Mouse (Mus musculus) small intestine, adult 2 months (tissue): ENCODE results near the gene 4930564D02Rik. TPM values are rescaled to one million over a fixed set of nuclear protein-coding genes. Genes with fewer than 3 reads are reported as not detected.
A peak's percentile ranks its signal among the peaks of the same experiment; 100 is the strongest.

Source experiments
- H3K27ac ChIP-seq: fragments of 200-500 bp; 2 replicates; pipeline ENCODE4 v1.5.1; 2012; ENCODE audit warnings: low read depth, low read length, control low read depth, inconsistent platforms; ENCODE audit not compliant: insufficient read depth
- H3K27me3 ChIP-seq: fragments of 200-500 bp; 2 replicates; pipeline ENCODE4 v1.6.1; 2012; ENCODE audit warnings: mild to moderate bottlenecking, moderate library complexity, low read length, inconsistent platforms; ENCODE audit not compliant: control insufficient read depth, insufficient read depth
- H3K36me3 ChIP-seq: fragments of 200-500 bp; 2 replicates; pipeline ENCODE4 v1.6.1; 2012; ENCODE audit warnings: mild to moderate bottlenecking, low read length, control low read depth, inconsistent platforms; ENCODE audit not compliant: control insufficient read depth, insufficient read depth
- H3K4me1 ChIP-seq: fragments of 200-500 bp; 2 replicates; pipeline ENCODE4 v1.6.1; 2012; ENCODE audit warnings: low read length, inconsistent platforms, mixed read lengths; ENCODE audit not compliant: control insufficient read depth, insufficient read depth, insufficient read length
- H3K4me3 ChIP-seq: fragments of 200-500 bp; 2 replicates; pipeline ENCODE4 v1.5.1; 2012; ENCODE audit warnings: low read depth, mild to moderate bottlenecking, control low read depth, inconsistent platforms, low read length, moderate library complexity
- CTCF ChIP-seq: fragments of 200-500 bp; IDR thresholded peaks from 2 replicates; pipeline ENCODE4 v1.5.1; 2012; ENCODE audit warnings: low read depth, mild to moderate bottlenecking, control low read depth, inconsistent platforms, low read length, moderate library complexity, mixed read lengths; ENCODE audit not compliant: insufficient replicate concordance, insufficient read length; ENCODE audit errors: extremely low read depth
- POLR2A ChIP-seq: fragments of 200-500 bp; IDR thresholded peaks from 2 replicates; pipeline ENCODE4 v1.6.1; 2012; ENCODE audit warnings: low read depth, mild to moderate bottlenecking, control low read depth, inconsistent platforms, low read length, moderate library complexity
- WGBS: fragments of 180-500 bp; shearing (Covaris S2); methylation state at CpG from one replicate; pipeline ENCODE4 v1.1.7; 2018; 5-methylcytosine and 5-hydroxymethylcytosine counted together
- polyA plus RNA-seq: library from polyadenylated mRNA; depleted of rRNA; stranded (reverse); fragments of >200 nt; gene quantifications from 2 replicates; pipeline ENCODE4 v1.2.3, GENCODE M21; 2012

Gene 4930564D02Rik
- polyA plus RNA-seq, 1 experiment, result not detected

DNA sequence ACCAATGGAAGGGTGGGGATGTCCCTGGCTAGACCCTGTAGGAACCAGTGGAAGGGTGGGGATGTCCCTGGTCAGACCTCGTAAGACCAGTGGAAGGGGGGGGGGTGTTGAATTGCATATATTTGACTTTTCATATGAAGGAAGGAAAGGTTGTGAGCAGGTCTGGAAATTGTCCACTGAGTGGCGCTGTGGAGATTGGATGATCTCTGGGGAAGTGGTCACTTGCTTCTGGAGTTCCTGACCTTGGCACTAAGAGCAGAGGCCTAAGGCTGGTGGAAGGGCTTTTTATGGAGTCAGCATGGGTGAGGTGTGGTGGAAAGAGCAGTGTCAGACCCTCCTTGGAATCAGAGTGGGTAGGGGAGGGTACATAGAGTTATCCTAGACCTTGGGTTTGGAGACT lies 27.8 kb downstream of the 4930564D02Rik start:
- 75% methylated on average over 2 of the region's 2 CpGs for WGBS

DNA sequence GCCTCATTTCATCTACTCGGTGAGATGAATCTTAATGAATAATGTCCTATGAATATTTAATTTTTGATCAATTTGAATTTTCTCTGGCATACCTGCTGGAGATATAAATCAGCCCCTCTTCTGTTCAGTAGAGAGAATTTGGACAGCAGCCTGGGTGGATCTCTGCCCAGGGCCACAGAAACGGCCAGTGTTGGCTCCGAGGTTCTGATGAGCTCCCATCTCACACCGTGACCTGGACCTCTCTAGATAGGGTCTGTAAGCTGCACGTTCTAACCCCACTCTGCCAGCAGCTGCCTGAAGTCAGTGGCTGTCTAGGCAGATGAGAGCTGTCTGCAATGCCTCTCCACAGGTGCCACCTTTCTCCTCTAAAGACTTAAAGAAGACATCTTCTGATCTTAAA lies 28.4 kb downstream of the 4930564D02Rik start:
- H3K27ac ChIP-seq, result no peak overlapping the region
- H3K4me1 ChIP-seq, result peaks cover under 1% of the 10 kb centered on the region; the same call in 1 of the 2 replicates
- H3K27me3 ChIP-seq, result no peaks in the 10 kb centered on the region
- whole genome bisulfite sequencing, result 85% methylated on average over 5 of the region's 5 CpGs
- TF ChIP-seq POLR2A (no peak), CTCF (no peak)
- no peak overlapping the region for H3K4me3 ChIP-seq
- H3K36me3 ChIP-seq, result no peaks in the 10 kb centered on the region

More for the DNA sequence above, 27.8 kb downstream of the 4930564D02Rik start:
- Histone ChIP-seq H3K4me3 (no peak overlapping the region), H3K36me3 (no peaks in the 10 kb centered on the region), H3K4me1 (peaks cover 5% of the 10 kb centered on the region; the same call in 1 of the 2 replicates), H3K27ac (no peak overlapping the region), H3K27me3 (no peaks in the 10 kb centered on the region)
- no peak for TF ChIP-seq POLR2A
- no peak for TF ChIP-seq CTCF

DNA sequence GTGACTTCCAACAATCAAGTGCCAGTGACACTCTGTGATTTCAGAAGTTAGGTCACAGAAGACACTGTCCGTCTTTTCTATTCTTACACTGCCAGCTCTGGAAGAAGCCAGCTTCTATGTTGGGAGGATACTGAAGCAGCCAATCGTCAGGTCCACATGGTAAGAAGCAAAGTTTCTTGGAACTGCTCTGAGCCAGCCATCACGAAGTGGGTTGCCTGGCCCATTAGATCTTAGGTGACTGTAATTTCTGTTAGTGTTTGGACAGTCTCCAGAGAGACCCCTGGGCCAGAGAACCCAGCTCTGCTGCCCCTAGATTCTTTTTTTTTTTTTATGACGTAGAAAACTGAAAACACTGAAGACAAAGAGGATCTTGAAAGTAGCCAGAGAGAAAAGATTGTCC lies 30.9 kb downstream of the 4930564D02Rik start:
- 70% methylated on average over 4 of the region's 4 CpGs for WGBS
- H3K27ac ChIP-seq, result no peak overlapping the region
- no peaks in the 10 kb centered on the region for H3K27me3 ChIP-seq
- H3K36me3 ChIP-seq, result no peaks in the 10 kb centered on the region
- no peak for TF ChIP-seq CTCF
- TF ChIP-seq POLR2A, result no peak
- H3K4me3 ChIP-seq, result no peak overlapping the region
- H3K4me1 ChIP-seq, result no peaks in the 10 kb centered on the region; the same call in 1 of the 2 replicates

DNA sequence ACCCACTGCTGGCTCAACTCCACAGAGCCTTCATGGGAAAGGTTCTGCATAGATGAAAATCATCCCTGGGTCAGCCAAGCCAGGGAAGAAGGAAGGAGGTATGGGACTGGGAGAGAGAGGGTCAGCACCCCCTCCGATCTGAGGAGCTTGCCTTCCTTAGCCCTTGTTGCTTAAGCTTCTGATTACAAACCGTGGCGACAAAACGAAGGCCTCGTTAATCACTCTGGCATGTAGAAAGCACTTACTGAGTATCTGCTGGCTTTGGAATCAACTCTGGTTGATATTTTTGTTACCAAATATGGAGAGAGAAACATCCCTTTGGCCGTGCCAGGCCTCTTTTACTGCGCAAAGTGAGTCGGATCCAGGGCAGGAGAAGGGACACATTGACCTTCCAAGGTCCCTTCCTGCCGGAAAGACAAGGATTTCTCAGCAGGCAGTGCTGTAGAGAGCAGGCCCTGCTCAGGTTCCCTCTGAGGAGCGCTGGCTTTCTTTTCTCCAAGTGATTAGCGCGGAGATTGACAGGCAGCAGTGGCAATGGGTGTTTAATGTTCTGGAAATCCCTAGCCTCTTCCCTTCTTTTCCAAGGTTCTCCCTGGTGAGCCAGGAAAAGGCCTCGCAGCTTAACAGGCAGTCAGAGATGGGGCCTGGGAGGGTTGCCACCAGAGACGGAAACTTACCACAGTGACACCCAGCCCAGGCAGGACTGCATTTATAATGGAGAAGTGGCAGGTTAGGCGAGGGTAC lies 33.1 kb downstream of the 4930564D02Rik start:
- H3K4me3 ChIP-seq, result no peak overlapping the region
- TF ChIP-seq POLR2A (no peak), CTCF (no peak)
- 0 out of 2 replicates have a peak overlapping the region, but pooled peaks have one; percentile 12 for H3K27ac ChIP-seq
- H3K4me1 ChIP-seq, result no peaks in the 10 kb centered on the region; the same call in 1 of the 2 replicates
- no peaks in the 10 kb centered on the region; the same call in 1 of the 2 replicates for H3K27me3 ChIP-seq
- WGBS, result 56% methylated on average over 15 of the region's 15 CpGs
- no peaks in the 10 kb centered on the region for H3K36me3 ChIP-seq

DNA sequence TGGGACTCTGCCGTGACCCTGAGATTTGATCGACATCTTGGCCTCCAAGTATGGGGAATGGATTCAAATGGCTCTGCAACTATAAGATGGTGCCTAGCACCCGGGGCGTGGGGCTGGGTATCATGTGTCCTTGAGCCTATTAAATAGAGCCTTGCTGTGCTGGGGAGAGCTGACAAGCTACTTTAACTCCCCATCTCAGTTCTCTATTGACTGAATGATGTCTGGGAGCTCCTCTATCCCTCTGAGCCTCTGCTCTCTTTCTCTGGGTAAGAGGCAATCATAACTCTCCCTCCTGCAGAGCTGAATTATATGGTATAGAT lies 33.6 kb downstream of the 4930564D02Rik start:
- H3K27ac ChIP-seq, result no peak overlapping the region
- no peaks in the 10 kb centered on the region for H3K36me3 ChIP-seq
- TF ChIP-seq CTCF (no peak), POLR2A (no peak)
- H3K4me1 ChIP-seq, result no peaks in the 10 kb centered on the region; the same call in 1 of the 2 replicates
- 74% methylated on average over 4 of the region's 4 CpGs for WGBS
- no peak overlapping the region for H3K4me3 ChIP-seq
- H3K27me3 ChIP-seq, result no peaks in the 10 kb centered on the region; the same call in 1 of the 2 replicates

DNA sequence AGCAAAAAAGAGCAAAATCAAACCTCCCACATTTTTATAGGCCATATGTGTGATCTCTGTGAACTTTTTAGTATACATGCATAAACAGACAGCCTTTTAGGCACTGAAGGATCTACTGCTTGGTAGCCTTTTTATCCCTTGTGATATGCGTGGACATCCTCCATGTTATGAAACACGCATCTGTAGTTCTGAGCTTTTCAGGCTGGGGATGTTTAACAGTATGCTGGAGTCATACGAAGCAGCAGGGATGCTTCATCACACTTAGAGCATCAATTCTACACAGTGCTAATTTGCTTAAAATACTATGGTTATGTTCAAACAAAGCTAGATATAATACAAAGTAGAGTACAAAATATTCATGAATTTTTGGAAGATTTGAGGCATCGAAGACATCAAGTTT lies 39.2 kb downstream of the 4930564D02Rik start:
- Histone ChIP-seq H3K36me3 (no peaks in the 10 kb centered on the region), H3K27me3 (no peaks in the 10 kb centered on the region; the same call in 1 of the 2 replicates)
- WGBS, result 87% methylated on average over 4 of the region's 4 CpGs

DNA sequence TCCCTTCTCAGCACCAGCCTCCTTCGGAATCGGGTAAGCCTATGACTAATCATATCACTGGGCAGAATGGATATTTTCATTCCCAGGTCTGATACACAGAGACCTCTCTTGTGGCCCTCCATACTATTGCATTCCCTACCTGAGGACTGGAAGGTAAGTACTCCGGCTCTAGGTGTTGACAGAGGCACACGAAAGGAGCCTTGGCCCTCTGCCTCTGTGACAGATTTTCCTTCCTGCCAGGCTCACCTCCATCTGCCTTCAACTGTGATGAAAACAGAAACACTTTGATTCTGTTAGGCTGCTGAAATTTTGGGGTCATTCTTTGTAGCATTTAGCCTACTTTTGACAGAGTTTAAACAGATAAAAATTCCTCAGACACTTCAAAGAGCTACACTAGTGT lies 47.2 kb downstream of the 4930564D02Rik start:
- H3K4me3 ChIP-seq, result no peak overlapping the region
- H3K27ac ChIP-seq, result no peak overlapping the region
- 92% methylated on average over 4 of the region's 4 CpGs for WGBS
- H3K4me1 ChIP-seq, result no peaks in the 10 kb centered on the region
- H3K36me3 ChIP-seq, result no peaks in the 10 kb centered on the region
- H3K27me3 ChIP-seq, result no peaks in the 10 kb centered on the region
- TF ChIP-seq CTCF (no peak), POLR2A (no peak)

More for the DNA sequence above, 39.2 kb downstream of the 4930564D02Rik start:
- Histone ChIP-seq H3K4me3 (no peak overlapping the region), H3K4me1 (no peaks in the 10 kb centered on the region), H3K27ac (no peak overlapping the region)
- no peak for TF ChIP-seq POLR2A
